Mouse (Mus musculus) C2C12 (cell line): Measurements from ENCODE around the gene Rps21. TPM values are rescaled to one million over a fixed set of nuclear protein-coding genes. Genes with fewer than 3 reads are reported as not detected.

Source experiments
- H3K27me3 ChIP-seq: one replicate; pipeline ENCODE4 v1.6.1; 2011; ENCODE audit not compliant: control insufficient read depth, insufficient read depth, insufficient read length
- H3K36me3 ChIP-seq: one replicate; pipeline ENCODE4 v1.6.1; 2011; ENCODE audit not compliant: control insufficient read depth, insufficient read depth
- H3K4me3 ChIP-seq: one replicate; pipeline ENCODE4 v1.5.1; 2011; ENCODE audit warnings: mild to moderate bottlenecking, control low read depth; ENCODE audit not compliant: poor library complexity, insufficient read depth, severe bottlenecking
- H3K79me2 ChIP-seq: one replicate; pipeline ENCODE4 v1.6.1; 2011; ENCODE audit not compliant: control insufficient read depth, insufficient read depth
- H3K79me3 ChIP-seq: one replicate; pipeline ENCODE4 v1.6.1; 2011; ENCODE audit warnings: low read depth, control low read depth
- H3ac ChIP-seq: one replicate; pipeline ENCODE3; 2011; ENCODE audit warnings: low read depth; ENCODE audit not compliant: control insufficient read depth, insufficient read length
- CEBPB ChIP-seq: IDR thresholded peaks from one replicate; pipeline ENCODE4 v1.6.1; 2011; ENCODE audit warnings: low read depth, mild to moderate bottlenecking, control low read depth, moderate library complexity
- CTCF ChIP-seq: IDR thresholded peaks from one replicate; pipeline ENCODE4 v1.5.1; 2011; ENCODE audit not compliant: control insufficient read depth, insufficient read depth, insufficient read length
- FOSL1 ChIP-seq: IDR thresholded peaks from one replicate; pipeline ENCODE4 v1.8.0; 2011; ENCODE audit warnings: mild to moderate bottlenecking, low read length; ENCODE audit not compliant: poor library complexity, insufficient read depth, severe bottlenecking
- MAX ChIP-seq: IDR thresholded peaks from one replicate; pipeline ENCODE4 v1.6.1; 2011; ENCODE audit warnings: mild to moderate bottlenecking, control low read depth
- MYOD1 ChIP-seq: IDR thresholded peaks from one replicate; pipeline ENCODE4 v1.6.1; 2011; ENCODE audit warnings: low read depth; ENCODE audit not compliant: control insufficient read depth, insufficient read length
- MYOG ChIP-seq: IDR thresholded peaks from one replicate; pipeline ENCODE4 v1.6.1; 2011; ENCODE audit not compliant: control insufficient read depth, insufficient read length; ENCODE audit errors: extremely low read depth
- USF1 ChIP-seq: IDR thresholded peaks from one replicate; pipeline ENCODE4 v1.6.1; 2011; ENCODE audit warnings: low read depth, mild to moderate bottlenecking, control low read depth, moderate library complexity
- polyA plus RNA-seq: library from polyadenylated mRNA; unstranded; fragments of >200 nt; fragmentation: generic; extraction: Trizol; gene quantifications from one replicate; pipeline ENCODE4 v1.2.1, GENCODE M21; 2012; ENCODE audit warnings: missing spikeins

Rps21 gene
- polyA plus RNA-seq, 1 experiment, result 5,244 TPM

DNA sequence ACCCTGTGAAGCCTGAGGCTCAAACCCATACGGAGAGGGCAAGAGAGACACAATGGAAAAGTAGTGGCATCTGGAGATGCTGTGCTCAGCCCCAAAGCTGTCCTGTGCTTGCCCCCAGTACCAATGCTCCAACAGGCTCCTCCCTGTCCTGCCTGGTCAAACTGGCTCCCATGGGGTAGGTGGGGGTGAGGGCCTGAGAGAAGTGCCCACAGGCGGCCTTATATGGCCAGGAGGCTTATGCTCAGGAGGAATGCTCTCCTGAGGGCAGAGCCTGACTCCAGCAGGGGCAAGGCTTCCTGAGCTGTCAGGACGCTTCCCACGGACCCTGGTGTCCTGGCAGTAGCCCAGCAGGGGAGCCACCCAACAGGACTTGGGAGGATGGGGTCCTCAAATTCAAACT is 26.7 kb upstream of the Rps21 start:
- H3K27me3 ChIP-seq, result no peaks in the 10 kb centered on the region
- no peak overlapping the region for H3K4me3 ChIP-seq
- no peaks in the 10 kb centered on the region for H3K36me3 ChIP-seq
- no peak overlapping the region for H3ac ChIP-seq
- H3K79me3 ChIP-seq, result no peaks in the 10 kb centered on the region
- no peak for TF ChIP-seq CEBPB
- no peak for TF ChIP-seq MAX
- no peak for TF ChIP-seq FOSL1
- TF ChIP-seq USF1, result no peak
- no peak for TF ChIP-seq MYOD1
- no peak for TF ChIP-seq CTCF
- no peak for TF ChIP-seq MYOG
- H3K79me2 ChIP-seq, result peaks cover 2% of the 10 kb centered on the region

DNA sequence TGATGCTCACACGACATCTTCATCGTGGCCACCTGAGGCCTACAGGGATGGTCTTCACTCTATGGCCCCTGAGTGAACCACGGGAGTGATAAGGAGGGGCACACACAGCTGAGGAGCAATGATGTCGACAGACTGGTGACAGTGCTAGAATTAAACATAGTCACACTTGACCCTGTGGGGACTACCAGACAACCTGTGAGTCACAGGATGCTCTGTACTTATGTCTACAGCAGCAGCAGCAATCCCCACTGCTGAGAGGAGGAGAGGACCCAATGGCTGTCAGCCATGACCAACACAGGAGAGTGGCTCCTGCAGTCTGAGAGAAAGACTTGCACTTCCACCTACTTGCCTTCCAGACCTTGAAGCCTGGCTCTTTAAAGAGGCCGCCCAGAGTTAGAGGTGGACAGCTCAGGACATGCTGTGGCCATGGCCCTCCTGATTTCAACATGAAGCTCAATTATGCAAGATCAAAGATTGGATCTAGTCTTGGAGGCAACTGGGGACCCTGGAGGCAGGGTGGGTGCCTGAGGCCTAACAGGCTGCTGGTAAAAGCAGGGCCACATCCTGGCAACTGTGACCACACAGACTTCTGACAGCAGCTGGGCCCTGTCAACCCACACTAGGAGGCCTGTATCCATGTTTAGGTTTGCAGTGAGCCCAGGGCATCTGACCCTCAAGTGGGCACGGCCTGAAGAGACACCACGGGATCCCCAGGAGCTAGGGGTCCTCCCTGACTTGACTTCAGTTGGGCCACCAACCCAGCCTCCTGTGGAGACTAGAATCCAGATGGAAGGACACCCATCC is 23.9 kb upstream of the Rps21 start:
- no peaks in the 10 kb centered on the region for H3K79me2 ChIP-seq
- no peak overlapping the region for H3K4me3 ChIP-seq
- no peak overlapping the region for H3ac ChIP-seq
- H3K36me3 ChIP-seq, result no peaks in the 10 kb centered on the region
- H3K79me3 ChIP-seq, result no peaks in the 10 kb centered on the region
- H3K27me3 ChIP-seq, result no peaks in the 10 kb centered on the region
- no peak for TF ChIP-seq CTCF
- TF ChIP-seq FOSL1, result no peak
- TF ChIP-seq USF1, result no peak
- TF ChIP-seq MYOD1, result peak; percentile 9

DNA sequence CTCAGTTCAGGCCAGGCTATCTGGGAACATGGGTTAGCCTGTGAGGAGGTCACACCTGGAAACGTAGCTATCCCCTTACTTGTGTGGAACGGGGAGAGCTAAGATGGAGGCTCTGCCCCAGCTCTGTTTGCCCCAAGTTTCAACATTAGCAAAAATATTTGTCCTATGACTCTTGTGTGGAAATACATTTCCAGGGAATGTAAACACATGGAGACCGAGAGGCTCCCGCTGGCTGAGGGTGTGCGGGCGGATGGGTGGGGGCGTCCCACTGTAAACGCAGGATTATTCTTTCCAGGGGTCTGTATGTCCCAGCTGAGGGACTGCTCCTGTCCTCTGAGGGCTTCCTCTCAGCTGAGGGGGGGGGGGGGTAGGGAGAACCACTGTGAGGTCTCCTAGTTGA is 22.8 kb upstream of the Rps21 start:
- Histone ChIP-seq H3K27me3 (no peaks in the 10 kb centered on the region), H3K79me2 (no peaks in the 10 kb centered on the region), H3K4me3 (no peak overlapping the region), H3ac (no peak overlapping the region), H3K79me3 (no peaks in the 10 kb centered on the region), H3K36me3 (no peaks in the 10 kb centered on the region)
- TF ChIP-seq FOSL1, result no peak
- TF ChIP-seq CTCF, result no peak
- TF ChIP-seq MYOG, result no peak
- no peak for TF ChIP-seq CEBPB
- TF ChIP-seq MAX, result no peak
- TF ChIP-seq MYOD1, result no peak
- TF ChIP-seq USF1, result no peak

DNA sequence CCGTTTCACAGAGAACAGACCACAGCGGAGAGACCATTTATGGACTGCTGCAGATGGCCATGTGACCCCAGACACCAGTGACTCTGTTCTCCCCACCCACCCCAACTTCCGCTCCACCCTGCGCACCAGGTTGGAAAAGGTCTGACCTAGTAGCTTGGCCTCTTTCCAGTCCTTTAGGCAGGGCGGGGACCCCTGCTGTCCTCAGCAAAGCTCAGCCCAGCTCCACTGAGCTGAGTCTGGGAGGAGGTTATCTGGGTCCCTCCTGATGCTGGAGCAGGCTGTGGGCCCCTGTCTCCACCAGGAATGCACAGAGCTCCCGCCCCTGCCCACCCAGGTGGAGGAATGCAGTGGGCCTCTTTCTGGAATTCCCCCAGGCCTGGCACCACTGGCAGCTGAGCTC is 22.2 kb upstream of the Rps21 start:
- Histone ChIP-seq H3K79me3 (no peaks in the 10 kb centered on the region), H3ac (no peak overlapping the region), H3K36me3 (no peaks in the 10 kb centered on the region), H3K79me2 (no peaks in the 10 kb centered on the region), H3K4me3 (no peak overlapping the region), H3K27me3 (no peaks in the 10 kb centered on the region)
- TF ChIP-seq MYOG (no peak), FOSL1 (no peak), USF1 (no peak), MYOD1 (no peak), MAX (no peak), CTCF (no peak), CEBPB (no peak)

DNA sequence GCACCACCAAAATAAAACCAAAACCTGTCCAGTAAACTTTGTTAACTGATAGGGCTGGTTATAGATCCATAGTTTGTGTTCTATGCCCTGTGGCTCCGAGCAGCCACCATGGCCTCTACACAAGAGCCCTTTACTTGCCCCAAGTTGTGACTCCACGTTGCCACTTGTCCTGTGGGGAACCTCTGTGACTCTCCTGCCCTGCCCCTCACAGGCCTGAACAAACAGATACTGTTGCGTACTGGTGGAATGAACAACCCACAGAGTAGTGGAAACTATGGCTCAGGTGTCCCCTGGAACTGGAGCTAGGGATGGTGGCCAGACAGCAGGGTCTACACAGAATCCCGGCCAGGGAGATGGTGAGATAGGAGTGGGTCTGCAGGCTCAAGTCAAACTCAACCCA is 21.4 kb upstream of the Rps21 start:
- TF ChIP-seq MYOG, result no peak
- no peak for TF ChIP-seq CEBPB
- TF ChIP-seq MAX, result no peak
- no peak for TF ChIP-seq MYOD1
- TF ChIP-seq CTCF, result no peak
- TF ChIP-seq USF1, result no peak
- TF ChIP-seq FOSL1, result no peak
- Histone ChIP-seq H3K79me3 (no peaks in the 10 kb centered on the region), H3K79me2 (no peaks in the 10 kb centered on the region), H3K27me3 (no peaks in the 10 kb centered on the region), H3K4me3 (no peak overlapping the region), H3K36me3 (no peaks in the 10 kb centered on the region), H3ac (no peak overlapping the region)

DNA sequence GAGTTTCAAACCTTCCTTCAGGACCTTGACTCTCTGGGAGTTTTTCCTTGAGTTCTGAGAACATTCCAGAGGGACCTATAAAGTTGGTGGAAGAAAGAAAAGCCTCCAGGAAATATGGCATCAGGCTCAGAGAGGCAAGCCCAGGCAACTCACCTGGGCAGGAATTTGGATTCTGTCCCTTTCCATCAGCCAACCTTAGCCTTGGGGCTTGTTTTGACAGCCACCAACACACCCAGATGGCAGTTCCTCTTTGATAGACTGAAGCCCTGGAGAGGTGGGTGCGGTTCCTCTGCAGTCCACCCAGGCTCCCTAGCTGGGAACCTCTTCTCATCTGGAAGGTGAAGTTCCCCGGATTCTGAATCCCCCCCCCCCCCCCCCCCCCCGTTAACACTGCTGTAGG is 20.7 kb upstream of the Rps21 start:
- Histone ChIP-seq H3K4me3 (no peak overlapping the region), H3ac (no peak overlapping the region), H3K79me2 (no peaks in the 10 kb centered on the region), H3K27me3 (no peaks in the 10 kb centered on the region), H3K79me3 (no peaks in the 10 kb centered on the region), H3K36me3 (no peaks in the 10 kb centered on the region)
- TF ChIP-seq MYOG (no peak), USF1 (no peak), MAX (no peak), MYOD1 (no peak), CEBPB (no peak), CTCF (no peak), FOSL1 (no peak)
